Mouse (Mus musculus) kidney, postnatal 4 days (tissue): Measurements from ENCODE around the gene Gm37240.
"Not testable (repeated sequence)": the region's sequence is repeated elsewhere in the genome, so short reads cannot be mapped to it uniquely, and the experiment has no call there.

Source experiments
- DNase-seq, 2 experiments: peaks; one replicate each; pipeline ENCODE4 v3.0.0; 2021; ENCODE audit warnings: mixed read lengths in 2 of 2

Gene Gm37240

DNA sequence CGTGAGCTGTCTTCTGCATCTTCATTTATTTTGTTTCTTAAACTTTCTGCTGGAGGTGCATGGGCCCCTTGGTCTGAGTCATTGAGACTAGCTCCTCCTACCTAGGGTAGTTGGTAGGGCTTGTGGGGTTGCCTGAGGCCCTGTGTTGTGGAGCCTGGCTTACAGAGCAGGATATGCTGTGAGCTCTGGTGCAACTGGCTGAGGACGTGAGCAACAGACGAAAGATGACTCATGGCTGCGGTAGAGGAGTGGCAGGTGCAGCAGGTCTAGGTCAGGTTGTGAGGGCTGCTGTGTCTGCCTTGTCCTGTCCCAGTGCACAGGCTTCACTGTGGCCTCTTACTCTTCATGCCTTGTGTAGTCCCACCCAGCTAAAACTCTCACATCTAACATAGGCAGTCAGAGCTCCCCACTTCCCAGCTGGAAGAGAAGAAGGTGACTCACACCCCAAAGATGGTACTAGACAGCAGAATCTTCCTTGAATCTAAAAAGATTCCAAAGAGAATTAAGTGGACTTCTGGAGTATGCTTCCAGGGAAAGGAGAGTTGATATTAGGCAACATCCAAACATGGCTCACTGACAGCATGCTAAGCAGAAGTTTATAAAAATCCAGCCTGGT, 257.3 kb downstream of the Gm37240 start:
- no peak for DNase-seq

DNA sequence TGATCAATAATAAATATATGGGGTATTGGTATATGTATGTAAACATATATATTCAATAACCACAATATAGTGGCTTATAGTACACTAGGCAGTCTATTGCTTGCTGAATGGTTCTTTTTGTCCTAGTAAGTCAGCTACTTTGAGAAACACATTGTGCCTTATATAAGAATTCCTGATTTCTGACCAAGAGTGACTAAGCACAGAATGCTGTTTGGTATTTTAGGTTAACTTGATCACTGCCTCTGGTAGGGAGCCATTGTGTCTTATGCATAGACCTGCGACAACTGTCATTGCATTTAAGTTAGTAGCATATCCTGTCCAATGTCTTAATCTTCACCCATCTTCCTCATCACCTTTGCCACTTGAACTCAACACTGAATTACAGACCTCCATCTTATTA, 267.6 kb downstream of the Gm37240 start:
- DNase-seq: no peak

DNA sequence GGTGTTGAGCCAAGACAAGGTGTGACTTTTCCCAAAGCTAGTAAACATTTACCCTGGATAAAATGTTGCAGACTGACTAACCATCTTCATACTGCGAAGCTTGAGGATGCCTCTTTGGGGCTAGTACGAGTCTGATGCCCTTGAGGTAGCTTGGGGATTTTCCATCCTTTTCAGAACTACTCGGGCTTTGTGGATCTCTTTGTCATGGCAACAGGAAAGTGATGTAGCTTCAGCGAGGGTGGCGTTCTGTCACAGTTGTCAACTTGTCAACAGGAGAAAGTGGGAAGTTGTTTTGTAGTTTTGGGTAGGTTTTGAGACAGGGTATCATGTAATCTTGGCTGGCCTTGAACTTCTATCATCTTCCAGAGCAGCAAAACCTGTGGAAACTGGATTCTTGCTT, 268.0 kb downstream of the Gm37240 start:
- DNase-seq: no peak

DNA sequence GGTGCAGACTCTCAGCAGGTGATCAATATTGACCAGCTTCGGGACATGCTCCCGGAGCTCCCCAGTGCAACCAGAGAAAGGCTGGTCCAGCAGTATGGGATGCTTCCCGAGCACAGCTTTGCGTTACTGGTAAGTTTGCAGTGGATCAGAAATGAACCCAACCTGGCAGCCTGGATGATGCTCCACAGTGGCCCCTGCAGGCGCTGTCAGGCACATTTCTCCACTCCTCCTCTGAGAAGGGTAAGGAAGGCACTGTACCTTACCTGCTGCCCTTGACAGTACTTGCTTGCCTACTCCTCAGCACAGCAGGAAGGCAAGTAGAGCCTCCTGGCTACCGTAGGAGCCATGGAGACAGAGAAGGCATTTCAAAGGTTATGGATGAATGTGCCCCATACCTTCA, 268.4 kb downstream of the Gm37240 start:
- no peak for DNase-seq

DNA sequence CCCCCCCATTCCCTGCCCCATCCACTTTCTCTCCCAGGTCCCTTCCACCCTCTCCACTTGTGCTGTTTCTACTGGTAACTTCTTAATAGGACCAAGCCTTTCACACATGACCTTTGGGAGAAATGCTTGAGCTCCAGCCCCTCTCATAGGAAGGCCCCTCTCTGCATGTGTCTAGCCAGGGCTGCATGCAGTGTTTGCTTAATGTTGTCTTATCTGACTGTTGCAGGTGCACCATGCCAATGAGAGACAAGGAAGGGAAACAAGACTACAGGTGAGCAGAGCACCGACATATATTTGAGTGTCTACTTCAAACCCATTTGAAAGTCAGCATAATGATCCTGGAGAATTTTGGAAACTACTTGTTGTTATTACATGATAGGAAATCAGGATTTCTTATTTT, 270.9 kb downstream of the Gm37240 start:
- DNase-seq: no peak

DNA sequence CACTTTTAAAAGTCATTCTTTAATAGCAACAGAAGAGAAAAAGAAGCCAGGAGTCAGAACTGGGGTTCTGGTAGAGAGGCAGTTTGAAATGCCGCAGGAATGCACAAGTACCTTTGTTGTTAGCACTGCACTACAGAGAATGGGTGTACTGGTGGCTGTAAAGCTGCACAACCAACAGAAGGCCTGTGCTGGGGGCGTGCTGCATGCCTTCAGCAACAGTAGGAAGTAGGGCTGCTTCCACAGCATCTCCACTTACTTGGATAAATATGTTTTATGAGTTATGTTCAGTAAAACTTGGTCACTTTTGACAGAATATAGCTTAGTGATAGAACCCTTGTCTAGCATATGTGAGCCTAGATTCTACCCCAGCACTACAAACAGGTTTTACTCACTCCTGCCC, 279.6 kb downstream of the Gm37240 start:
- DNase-seq: no peak

DNA sequence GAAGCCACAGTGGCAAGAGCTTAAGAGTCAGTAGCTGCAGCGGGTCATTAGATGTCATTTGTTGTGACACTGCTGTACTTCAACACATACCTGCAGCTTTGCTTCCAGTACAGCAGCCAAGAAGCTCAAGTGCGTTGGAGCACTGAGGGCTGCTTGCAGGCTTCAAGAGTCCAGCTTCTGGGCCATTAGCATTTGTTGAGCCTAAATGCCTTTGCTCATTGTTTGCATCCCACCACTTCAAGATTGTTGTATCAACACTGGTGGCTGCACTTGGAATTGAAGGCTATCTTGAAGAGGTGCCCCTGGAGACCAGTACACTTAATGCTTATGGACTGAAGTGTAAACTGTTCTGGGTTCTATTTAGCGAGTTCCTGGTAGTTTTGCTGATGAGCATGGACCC, 280.4 kb downstream of the Gm37240 start:
- DNase-seq: no peak

DNA sequence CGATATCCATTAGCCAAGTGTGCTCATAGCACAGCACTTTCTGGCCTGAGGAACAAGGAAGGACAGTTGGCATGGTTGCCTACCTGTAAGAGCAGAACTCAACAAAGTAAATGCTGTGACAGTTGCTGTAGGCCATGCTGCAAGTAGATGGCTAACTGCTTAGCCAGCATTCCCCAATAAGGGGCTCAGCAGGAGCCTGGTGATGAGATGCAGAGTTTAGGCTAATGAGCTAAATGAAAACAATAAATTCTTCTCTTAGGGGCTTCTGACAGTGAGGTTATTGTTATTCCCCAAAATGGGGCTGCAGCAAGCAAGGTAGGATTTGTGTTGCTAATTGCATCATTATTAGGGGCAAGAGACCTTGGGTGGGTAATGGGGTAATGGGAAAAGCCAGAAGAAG, 283.5 kb downstream of the Gm37240 start:
- no peak for DNase-seq

DNA sequence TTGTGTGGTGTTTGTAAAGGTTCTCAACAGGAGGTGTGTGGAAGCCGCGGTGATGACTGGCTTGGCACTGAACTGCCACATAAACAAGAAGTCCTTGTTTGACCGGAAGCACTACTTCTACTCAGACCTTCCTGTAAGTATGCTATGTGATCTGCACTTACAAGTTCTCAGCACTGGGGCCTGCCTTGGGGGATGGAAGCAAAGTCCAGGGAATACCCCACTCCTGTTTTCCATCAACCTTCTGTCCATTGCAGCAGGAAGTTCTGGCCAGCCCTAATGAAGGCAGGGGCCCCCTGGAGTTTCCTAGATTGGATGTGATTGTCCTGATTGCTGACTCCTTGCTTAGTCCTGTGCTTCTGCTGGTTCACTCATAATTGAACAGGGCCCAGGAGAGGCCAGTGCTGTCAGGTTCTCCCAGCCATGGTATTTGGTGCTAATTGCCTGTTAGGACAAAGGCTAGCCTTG, 285.4 kb downstream of the Gm37240 start:
- no peak for DNase-seq

DNA sequence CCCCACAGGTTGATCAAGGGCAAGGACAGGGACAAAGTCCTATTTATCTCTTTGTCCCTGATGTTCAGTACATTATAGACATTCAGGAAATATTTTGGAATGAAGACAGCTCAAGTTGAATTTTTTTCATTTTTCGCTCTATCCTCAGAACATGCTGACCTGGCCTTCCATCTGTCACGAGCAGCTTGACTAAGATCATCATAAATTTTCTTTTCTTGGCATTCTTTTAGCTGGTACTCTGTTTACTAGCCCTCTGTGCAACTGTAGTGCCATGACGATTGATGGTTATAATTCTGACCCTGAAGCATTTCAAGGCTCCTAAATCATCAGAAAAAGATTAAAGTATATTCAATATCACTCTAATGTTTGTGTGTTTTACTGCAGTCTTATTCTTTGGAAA, 287.8 kb downstream of the Gm37240 start:
- DNase-seq: no peak

DNA sequence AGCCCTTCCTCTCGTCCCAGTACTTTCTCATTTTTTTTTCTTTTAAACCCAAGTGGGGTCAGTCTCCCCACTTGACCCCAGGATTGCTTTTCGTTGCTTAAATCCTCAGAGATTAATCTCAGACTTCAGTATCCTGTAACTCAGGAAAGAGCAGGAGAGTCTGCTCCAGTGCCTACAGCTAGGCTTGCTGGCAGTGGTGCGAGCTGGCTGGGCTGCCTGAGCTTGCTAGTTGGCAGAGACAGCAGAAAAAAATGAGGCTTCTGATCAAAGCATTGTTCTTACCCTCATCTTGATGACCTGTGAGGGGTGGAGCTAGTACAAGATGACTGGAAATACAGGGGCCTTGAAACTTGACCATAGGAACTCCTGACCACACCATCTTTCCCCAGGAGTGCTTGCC, 292.9 kb downstream of the Gm37240 start:
- DNase-seq: no peak

DNA sequence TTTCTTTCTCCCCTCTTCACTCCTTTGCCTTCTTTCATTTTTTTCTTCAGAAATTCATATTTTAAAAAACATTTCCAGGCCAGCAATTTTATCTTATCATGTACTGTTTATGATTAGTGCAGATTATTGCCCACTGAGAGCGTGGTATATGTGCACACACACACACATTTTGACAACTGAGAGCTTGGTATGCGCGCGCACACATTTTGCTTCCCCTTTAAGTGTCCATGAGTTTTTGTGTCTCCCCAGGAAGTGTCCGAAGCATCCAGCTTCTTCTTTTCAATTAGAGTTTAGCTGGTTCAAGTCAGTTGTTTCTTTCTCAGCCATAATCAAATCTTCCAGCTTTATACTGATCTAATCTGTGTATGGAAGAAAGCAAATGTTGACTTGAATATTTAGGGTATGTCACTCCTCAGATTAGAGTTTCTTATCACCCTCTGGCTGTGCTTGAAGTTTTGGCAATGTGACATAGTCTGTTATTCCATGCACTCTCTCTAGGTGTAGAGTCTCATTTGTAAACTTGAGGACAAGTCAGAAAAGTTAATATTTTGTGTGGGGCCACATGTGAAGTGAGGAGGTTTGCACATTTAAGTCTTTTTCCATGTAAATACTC, 294.6 kb downstream of the Gm37240 start:
- no peak for DNase-seq

DNA sequence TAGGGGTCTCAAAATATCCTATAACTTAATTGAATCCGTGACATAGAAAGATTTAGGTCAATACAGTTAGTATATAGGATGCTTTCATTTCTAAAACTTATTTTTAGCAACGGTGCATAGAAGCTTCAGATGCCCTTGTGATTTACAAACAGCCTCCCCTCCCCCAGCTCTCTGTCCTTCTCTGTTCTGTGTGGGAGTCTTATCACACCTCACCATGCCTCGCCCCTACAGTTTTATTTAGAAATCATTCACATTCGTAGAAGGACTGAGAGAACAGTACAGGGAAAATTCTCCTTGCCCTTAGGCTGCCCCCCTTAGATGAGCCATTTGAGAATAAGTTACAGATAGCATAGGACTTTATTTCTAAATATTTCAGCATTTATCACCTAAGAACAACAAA, 295.3 kb downstream of the Gm37240 start:
- no peak for DNase-seq

DNA sequence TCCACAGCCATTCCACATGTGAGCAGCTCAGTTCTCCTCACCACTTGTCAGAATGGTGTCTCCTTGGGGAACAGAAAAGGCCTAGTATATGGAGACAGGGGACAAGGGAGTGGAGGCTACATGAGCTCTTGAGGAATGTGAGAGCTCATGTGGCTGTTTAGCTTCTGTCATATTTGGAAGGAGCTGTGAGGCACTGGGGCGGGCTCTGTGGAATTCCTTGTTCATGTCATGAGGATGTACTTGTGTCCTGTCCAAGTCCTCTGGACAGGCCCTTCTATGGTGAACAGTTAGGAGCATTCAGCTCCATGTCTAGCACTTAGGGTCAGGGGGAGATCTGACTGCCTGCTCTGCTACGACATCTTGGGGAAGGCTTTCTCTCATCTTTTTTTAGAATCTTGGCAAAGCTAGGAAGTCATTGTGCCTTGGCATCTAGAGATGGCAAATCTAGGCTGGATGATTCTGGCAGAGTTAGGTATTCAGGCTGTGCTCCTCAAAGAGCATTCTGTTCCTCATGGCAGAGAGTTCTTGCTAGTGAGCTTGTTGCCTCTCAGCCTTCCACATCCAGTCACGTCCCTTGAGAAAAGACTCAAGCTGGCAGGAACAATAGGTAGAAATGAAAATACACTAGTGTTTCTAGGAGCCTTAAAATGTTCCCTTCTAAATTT, 297.1 kb downstream of the Gm37240 start:
- no peak for DNase-seq

DNA sequence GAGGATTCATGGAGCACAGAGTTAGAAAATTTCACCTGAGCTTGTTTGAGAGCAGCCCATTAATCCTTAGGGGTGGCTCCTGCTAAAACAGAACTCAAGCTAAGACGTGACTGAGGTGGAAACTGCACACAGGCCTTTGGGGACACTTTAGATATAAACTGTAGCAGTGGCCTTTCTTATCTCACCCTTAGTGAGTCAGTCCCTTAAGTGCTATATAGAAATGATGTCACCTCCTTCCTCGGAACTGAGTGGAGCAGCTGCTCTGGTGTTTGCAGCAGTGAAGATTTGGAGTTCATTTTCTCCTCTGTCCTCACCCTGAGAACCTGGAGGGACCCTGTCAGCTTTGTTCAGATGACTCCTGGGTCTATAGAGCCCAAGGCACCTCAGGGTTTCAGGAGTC, 298.6 kb downstream of the Gm37240 start:
- no peak for DNase-seq

DNA sequence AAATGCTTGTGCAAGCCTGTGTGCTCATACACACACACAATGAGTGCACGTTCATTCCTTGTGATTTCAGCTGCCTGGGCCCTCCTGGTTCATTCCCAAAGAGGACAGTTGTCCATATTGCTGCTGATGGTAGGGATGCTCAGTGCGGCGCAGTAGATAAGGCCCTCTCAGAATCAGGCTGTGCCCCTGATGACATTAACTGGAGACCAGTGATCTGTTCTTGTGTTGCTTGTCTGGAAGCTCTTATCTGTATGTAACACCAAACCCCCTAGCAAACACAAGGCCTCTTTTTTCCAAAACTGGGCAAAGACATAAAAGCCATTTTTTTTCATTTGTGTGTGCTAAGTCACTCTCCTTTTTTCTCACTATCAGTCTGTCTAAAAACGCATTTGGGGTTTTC, 302.4 kb downstream of the Gm37240 start:
- DNase-seq: no peak

DNA sequence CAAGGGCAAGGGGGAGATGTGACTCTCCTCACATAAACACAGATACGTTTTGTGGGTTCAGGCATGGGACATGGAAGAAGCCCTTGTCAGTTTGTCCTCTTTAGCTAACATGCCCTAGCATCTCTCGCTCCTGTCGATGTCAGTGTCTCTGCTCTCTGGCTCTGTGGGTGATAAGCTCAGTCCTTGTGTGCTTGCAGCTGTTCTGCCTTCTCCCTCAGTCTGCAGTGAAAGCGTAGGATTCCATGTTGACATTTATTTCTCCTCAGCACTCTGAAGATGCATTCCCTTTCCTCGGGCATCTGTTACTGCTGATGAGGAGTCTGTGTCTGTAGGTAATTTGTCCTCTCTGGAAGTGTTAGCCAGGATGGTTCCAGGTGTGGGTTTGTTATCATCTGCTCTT, 304.1 kb downstream of the Gm37240 start:
- DNase-seq: no peak

DNA sequence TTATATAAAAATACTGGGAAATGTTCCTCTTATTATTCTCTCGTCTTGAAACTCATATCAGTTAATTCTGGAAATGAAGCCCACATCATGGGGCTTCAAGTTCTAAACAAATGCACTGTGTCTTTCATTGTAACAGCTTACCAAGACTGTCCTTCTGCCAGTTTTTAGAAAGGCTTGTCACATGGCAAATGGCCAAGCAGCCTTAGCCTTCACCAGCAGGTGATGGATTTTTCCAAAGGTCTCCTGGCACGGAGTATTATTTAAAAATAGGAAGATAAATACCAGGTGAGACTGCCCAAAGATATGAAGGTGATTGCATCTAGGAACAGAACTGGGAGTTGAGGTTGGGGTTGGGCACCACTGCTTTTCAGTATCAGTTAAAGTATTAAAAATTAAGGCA, 304.6 kb downstream of the Gm37240 start:
- DNase-seq: no peak

DNA sequence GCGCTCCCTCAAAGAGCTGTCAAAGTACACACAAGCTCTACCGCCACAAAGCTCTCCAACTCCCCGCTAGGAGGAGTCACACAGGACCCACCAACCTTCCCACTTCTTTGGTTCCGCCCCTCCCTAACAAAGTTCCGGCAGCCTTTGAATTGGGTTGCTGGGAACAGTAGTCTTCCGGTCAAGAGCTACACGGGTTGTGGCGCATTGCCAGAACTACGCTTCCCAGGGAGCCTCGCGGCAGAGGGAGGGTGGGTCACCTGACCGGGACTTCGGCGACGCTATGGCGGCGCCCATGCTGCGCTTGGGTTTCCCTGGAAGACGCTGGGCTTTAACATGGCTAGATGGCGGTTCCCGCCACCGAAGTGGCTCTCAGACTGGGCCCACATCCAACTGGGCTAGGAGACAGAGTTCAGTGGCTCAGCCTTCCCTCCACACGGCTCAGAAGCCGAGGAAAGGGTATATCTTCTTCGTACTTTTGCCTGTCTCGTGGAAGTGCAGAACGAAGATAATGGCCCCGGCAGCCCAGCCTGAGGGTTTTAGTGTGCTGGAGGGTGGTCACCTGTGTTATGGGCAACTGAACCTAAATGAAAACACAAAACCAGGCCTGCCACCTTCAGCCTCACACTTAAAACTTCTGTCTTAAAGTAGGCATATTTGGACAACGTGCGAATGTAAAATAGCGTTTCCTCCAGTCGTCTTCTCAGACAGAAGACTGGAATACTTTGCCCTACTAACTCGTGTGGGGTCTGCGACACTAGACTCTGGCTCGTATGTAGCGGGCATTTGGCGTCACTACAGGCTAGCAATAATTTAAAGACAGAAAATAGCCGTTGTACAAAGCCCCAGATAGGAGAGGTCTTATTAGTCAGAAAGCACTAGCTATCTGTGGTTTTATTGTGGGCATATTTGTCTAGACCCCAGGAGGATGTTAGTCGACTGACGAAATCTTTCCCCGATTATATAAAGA, 313.2 kb downstream of the Gm37240 start, which contains the start of gene Gatb:
Gatb (plus strand) TSS at position 256 of the 967 bp plus-strand sequence.
- DNase-seq: peak; percentile 99

DNA sequence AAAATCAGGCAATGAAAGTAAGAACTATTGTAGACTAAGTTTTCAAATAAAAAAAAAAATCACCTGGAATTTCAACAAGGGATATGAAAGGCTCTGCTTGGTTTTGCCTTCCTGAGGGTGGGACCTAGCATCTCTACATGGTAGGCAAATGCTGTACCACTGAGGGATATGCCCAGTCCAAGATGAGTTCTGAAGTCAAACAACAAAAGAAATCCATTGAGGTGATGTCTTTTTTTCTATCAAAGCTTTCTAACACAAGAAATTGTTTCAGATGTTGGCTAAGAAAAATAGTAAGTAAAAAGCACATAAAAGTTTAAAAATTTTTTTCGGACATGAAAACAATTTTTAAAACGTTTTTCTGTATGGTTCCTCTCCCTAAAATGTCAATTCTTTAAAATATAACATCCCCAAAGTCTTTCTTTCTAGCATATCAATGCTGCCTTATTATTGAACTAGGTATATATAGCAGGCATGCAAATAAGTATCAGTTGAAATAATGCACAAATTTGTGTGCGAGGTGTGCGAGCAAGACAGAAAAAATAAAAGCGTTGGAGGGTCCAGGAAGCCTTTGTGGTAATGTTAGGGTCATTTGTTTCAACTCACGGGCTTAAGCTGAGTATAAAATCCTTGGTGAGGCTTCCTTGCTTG, 314.0 kb downstream of the Gm37240 start:
- no peak for DNase-seq

DNA sequence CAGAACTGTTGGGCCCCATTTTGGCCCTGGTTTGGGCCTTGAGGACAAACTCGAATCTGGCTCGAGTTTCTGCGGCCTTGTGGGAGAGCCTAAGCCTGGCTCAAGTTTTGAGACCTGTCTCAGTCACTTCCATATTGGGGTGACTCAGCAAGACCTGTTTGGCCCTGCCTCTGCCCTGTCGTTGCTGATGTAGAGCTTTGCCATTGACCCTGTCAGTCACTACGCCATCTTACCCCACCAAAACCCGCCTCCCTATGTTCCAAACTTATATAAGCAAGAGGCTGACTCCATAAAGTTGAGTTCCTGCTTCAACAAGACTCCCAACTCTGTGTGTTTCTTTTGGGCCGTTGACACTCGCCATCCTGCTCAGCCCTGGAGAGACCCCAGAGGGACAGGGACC, 314.8 kb downstream of the Gm37240 start:
- DNase-seq: not testable (repeated sequence)

DNA sequence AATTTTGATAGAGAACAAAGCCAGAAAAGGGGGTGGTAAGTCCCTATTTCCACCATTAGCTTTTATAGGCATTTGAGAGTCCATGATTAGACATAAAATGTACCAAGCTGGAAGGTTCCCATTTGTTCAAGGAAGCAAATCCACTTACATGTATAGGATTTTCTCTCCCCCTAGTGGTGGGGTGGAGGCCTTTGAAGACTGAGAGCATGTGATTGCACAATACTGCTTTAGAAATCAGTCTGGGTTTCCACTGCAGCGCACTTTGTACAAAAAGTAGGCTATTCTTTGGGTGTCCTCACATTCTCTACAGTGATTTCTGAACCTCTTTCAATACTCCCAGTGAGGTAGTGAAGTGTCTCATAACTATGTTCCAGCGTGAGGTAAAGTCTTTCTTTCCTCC, 316.0 kb downstream of the Gm37240 start:
- DNase-seq: peak; percentile 60 to 71

DNA sequence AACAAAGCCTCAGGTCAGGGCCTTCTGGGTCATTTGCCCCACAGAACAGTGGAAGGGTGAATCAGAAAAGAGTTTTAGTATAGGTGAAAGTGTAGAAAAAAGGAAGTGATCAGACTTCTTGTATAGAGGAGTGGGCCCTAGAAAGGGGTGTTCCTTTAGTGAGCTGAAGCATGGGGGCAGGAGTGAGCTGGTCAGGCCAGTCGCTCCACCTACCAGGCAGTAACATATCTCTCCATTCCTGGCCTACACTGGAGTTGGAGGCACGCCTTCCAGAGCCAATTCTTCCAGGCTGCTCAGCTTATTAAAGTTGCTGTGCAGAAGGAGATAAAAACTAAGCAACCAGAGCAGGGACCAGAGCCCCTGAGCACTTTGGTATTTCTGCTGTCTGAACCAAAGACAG, 322.7 kb downstream of the Gm37240 start:
- no peak for DNase-seq
